Mouse (Mus musculus) neural tube, postnatal 0 days (tissue): Measurements from ENCODE around the gene Cfb. TPM values are rescaled to one million over a fixed set of nuclear protein-coding genes. Genes with fewer than 3 reads are reported as not detected.

ENCODE experiments used
- microRNA-seq: library from miRNA; unstranded; fragments of <30 nt; microRNA quantifications from one replicate; pipeline ENCODE4, GENCODE M21; 2016
- polyA plus RNA-seq: library from polyadenylated mRNA; unstranded; fragments of >200 nt; fragmentation: Nextera tagmentation; extraction: Ambion mirVana; gene quantifications from 2 replicates; pipeline ENCODE4 v1.2.1, GENCODE M21; 2015

Cfb gene
- polyA plus RNA-seq, result 1.4 and 1.6 TPM in 2 replicates

DNA sequence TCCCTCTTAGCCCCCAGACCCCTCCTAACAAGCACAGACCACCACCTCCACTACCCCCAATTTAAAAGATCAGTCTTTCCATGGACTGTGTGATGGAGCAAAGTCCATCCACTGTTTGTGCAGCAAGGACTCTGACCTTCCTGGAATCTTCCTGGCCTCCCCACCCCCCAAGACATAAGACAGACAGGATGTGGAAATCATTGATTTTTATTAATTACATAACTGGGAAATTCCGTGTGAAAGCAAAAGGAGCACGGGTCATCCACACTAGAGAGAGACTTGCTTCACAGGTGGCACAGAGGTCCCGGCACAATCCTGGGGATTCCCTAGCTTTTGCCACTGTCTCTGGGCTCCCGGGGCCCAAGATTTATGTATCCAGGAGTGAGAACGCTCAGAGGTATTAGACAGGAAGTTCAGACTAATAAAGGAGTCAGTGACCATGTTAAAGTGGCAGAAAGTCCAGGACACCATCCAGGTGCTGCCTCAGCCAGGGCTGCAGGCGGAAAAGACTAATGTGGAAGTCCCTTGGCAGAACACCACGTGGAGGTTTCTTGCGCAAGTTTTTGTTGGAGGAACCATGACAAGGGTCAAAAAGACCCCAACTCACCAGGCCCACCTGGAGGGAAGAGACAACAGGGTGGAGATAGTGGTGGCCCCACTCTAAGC lies at the start of gene Cfb:
Gene Cfb (minus strand): TSS at position 103 of the 666 bp plus-strand sequence.

DNA sequence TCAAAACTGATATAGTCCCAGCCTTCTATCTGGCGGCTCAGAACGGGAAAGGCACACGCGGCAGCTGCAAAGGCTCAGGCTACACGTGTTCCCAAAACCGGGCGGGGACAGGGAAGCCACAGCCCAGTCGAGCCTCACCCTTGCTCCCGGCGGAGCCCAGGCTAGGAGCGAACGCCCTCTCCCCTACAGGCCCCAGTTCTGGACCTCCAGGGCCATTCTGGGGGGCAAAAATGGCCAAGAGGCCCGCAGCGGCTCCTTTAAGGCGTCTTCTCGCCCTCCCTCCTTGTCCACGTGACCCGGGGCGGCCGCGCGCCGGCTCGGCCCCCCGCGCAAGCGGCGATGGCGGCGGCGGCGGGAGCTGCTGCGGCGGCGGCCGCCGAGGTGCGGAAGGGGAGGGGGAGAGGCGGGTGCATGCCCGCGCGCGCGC lies 35.9 kb upstream of the Cfb start, which contains the start of the genes C2 and Ehmt2:
Gene C2 (minus strand): TSS at position 106 of the 427 bp plus-strand sequence.
Gene Ehmt2 (plus strand): TSS at position 310 of the 427 bp plus-strand sequence.

DNA sequence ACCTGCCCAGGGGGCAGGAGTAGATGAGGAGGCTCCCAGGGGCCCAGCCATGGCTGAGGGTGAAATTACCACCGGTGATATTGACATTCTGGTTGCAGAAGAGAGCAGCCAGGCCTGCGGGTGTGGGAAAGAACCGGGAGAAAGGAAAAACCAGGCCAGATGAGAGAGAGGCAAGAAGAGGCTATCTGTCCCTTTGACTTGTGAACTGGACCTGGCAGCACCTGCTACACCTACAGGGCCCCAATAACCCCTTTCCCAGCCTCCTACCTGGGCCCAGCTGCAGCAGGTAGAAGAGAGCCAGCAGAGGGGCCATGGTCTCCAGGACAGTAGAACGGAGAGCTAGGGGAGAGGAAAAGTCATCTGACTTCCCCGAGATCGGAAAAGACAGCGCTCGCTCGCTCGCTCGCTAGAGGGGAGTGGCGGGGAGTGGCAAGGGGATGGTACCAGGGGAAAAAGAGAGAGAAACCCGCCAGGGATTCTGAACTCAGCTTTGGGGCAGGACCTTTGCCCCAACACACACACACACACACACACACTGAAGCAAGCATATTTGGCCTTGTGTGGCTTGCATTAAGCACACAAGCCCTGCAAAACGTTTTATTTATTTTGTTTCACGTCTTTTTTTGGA lies 19.5 kb upstream of the Cfb start, which contains the start of gene Gm20547:
Gene Gm20547 (minus strand): TSS at position 360 of the 628 bp plus-strand sequence.

DNA sequence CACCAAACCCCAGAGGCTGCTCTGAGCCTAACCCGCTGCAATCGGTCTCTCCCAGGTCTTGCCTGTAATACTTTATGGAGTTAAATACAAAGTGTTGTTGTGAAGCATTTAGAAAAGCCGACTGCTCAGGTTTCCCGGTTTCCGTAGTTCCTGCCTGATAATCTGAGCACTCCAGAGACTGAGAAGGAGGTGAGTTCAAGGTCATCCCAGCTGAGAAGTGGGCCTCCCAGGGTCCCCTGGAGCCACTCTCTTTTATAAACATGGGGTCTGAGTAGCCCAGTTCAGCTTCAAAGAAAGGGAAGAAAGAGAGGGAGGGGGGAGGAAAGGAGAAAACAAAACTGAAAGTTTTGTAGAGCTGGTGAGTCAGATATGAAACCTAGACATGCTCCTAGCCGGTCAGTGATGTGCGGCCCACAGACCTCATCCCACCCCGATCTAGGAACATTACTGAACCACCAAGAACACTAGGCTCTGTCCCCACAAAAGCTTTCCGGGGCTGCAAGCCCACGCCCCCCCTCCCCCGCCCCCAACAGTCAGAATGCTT lies 17.1 kb upstream of the Cfb start, which contains the start of gene Zbtb12:
Gene Zbtb12 (plus strand): TSS at position 148 of the 544 bp plus-strand sequence.

DNA sequence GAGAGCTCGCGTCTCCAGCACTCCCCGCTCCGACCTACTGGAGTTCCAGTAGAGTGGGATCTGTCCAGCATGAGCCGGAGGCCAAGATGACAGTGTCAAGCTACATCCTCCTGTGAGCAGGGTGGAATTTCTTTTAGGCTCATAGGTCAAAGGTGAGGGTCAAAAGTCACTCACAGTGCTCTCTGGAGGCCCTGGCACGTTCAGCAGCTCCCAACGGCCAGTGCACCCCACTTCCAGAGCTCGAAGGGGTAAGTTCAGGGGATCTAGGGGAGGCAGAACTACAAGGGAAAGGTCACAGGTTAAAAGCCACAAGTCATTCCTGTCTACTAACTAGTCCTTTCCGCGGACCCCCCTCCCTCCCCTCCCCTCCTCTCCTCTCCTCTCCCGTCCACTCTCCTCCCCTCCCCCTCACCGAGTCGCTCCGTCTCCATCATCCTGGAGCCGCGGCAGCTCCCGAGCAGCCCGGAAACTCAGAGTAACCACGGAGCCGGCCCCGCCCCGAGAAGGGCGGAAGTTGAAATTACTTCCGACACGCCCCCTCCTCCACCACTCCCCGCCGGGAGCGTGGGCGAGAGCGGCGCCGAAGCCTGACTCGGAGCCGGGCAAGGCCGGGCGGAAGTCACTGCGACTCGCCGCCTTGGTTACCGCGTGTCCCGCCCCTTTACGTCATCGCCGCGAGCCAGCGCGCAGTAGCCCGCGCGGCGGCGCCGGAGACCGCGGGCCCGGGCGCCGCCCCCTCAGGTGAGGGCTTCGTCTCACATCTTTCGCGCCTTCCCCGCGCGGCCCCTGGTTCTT lies 12.4 kb downstream of the Cfb start, which contains the start of the genes Skiv2l and Nelfe:
Gene Skiv2l (minus strand): TSS at position 489 of the 795 bp plus-strand sequence.
Gene Nelfe (plus strand): TSS at position 670 of the 795 bp plus-strand sequence.

DNA sequence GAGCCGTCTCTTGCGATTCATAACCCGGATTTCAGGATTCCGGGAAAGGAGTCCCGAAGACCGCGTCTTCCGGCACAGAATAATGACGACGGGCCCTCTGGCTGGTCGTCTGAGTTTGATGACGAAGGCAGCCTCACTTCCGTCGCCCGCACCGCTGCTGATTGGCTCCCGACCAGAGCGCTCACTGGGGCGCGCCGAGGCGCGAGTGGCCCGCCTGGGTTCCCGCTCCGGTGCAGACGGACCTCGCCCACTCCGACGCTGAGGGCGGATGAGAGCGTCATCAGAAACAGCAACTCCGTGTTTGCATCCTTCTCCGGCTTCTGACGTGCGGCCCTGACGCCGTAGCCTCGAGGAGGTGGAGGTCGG lies 25.5 kb downstream of the Cfb start, which contains the start of the genes Stk19 and Dxo:
Gene Stk19 (minus strand): TSS at position 90 of the 366 bp plus-strand sequence.
Gene Dxo (plus strand): TSS at position 164 of the 366 bp plus-strand sequence.

Small RNA genes within 50 kb of the gene (microRNA-seq; reads per million reads assigned to microRNA genes)
- gene Mir6970 (not detected), gene Mir6971 (3.5 reads per million, percentile 3 among the genes with 10 or more reads in this experiment), gene Mir6972 (not detected)

Other genes with a start within 250 kb of the Cfb start
- 23.9 and 34.3 TPM in 2 replicates for gene Egfl8, start 246.5 kb downstream of the Cfb start, polyA plus RNA-seq
- gene Ppt2, start 234.0 kb downstream of the Cfb start, polyA plus RNA-seq, result 20.3 and 21.8 TPM in 2 replicates
- 7.6 and 8.8 TPM in 2 replicates for gene Prrt1, start 233.0 kb downstream of the Cfb start, polyA plus RNA-seq
- 14.2 and 16.1 TPM in 2 replicates for gene Fkbpl, start 217.8 kb downstream of the Cfb start, polyA plus RNA-seq
- gene Atf6b, start 215.4 kb downstream of the Cfb start, polyA plus RNA-seq, result 73.3 and 80.3 TPM in 2 replicates
- gene Tnxb, start 192.0 kb downstream of the Cfb start, polyA plus RNA-seq, result 0.84 and 1.1 TPM in 2 replicates
- 2.0 and 2.5 TPM in 2 replicates for gene C4b, start 118.6 kb downstream of the Cfb start, polyA plus RNA-seq
- gene Cyp21a1, start 58.0 kb downstream of the Cfb start, polyA plus RNA-seq, result not detected in 2 replicates
- 39.4 and 46.3 TPM in 2 replicates for gene Stk19, start 25.6 kb downstream of the Cfb start, polyA plus RNA-seq
- gene Dxo, start 25.5 kb downstream of the Cfb start, polyA plus RNA-seq, result 40.6 and 50.7 TPM in 2 replicates
- 39.3 and 47.4 TPM in 2 replicates for gene Skiv2l, start 12.3 kb downstream of the Cfb start, polyA plus RNA-seq
- gene Nelfe, start 12.1 kb downstream of the Cfb start, polyA plus RNA-seq, result 57.6 and 63.6 TPM in 2 replicates
- 6.0 and 6.9 TPM in 2 replicates for gene Zbtb12, start 17.0 kb upstream of the Cfb start, polyA plus RNA-seq
- not detected in 2 replicates for gene Gm20547, start 19.5 kb upstream of the Cfb start, polyA plus RNA-seq
- 4.2 and 4.8 TPM in 2 replicates for gene C2, start 35.7 kb upstream of the Cfb start, polyA plus RNA-seq
- 59.7 and 73.8 TPM in 2 replicates for gene Ehmt2, start 36.0 kb upstream of the Cfb start, polyA plus RNA-seq
- gene Slc44a4, start 51.9 kb upstream of the Cfb start, polyA plus RNA-seq, result 0.10 TPM in 1 of 2 replicates, not detected in the other
- 40.7 and 44.0 TPM in 2 replicates for gene Neu1, start 68.7 kb upstream of the Cfb start, polyA plus RNA-seq
- 0.79 and 1.4 TPM in 2 replicates for gene Hspa1b, start 96.7 kb upstream of the Cfb start, polyA plus RNA-seq
- gene Gm20481, start 107.4 kb upstream of the Cfb start, polyA plus RNA-seq, result not detected in 2 replicates
- gene Hspa1a, start 109.6 kb upstream of the Cfb start, polyA plus RNA-seq, result 13.8 and 15.5 TPM in 2 replicates
- 0.58 and 0.76 TPM in 2 replicates for gene Hspa1l, start 110.2 kb upstream of the Cfb start, polyA plus RNA-seq
- 88.6 and 94.3 TPM in 2 replicates for gene Lsm2, start 119.3 kb upstream of the Cfb start, polyA plus RNA-seq
- 38.5 and 45.0 TPM in 2 replicates for gene Vars, start 138.5 kb upstream of the Cfb start, polyA plus RNA-seq
- gene Vwa7, start 154.1 kb upstream of the Cfb start, polyA plus RNA-seq, result 0.25 and 0.59 TPM in 2 replicates
- 3.2 and 4.4 TPM in 2 replicates for gene Sapcd1, start 165.5 kb upstream of the Cfb start, polyA plus RNA-seq
- 1.6 and 2.0 TPM in 2 replicates for gene Msh5, start 184.2 kb upstream of the Cfb start, polyA plus RNA-seq
- gene Clic1, start 187.4 kb upstream of the Cfb start, polyA plus RNA-seq, result 72.4 and 75.0 TPM in 2 replicates
- gene Ddah2, start 196.5 kb upstream of the Cfb start, polyA plus RNA-seq, result 173 and 187 TPM in 2 replicates
- gene Ly6g6c, start 202.9 kb upstream of the Cfb start, polyA plus RNA-seq, result not detected in 2 replicates
- gene Mpig6b, start 203.7 kb upstream of the Cfb start, polyA plus RNA-seq, result 0.19 and 0.22 TPM in 2 replicates
- gene Ly6g6e, start 214.4 kb upstream of the Cfb start, polyA plus RNA-seq, result 0.52 and 1.2 TPM in 2 replicates
- 0.81 and 1.9 TPM in 2 replicates for gene Ly6g6d, start 215.5 kb upstream of the Cfb start, polyA plus RNA-seq
- 0.31 TPM in 1 of 2 replicates, not detected in the other for gene Ly6g6f, start 223.1 kb upstream of the Cfb start, polyA plus RNA-seq
- gene Abhd16a, start 226.7 kb upstream of the Cfb start, polyA plus RNA-seq, result 114 and 120 TPM in 2 replicates
- gene Ly6g5c, start 245.8 kb upstream of the Cfb start, polyA plus RNA-seq, result not detected in 2 replicates